Mouse (Mus musculus): ENCODE measurements at regions not wholly inside any gene's neighbourhood (a gene's known extent, or its start where the extent isn't known, plus 50 kb on each side); places are given as distances from the start of the nearest gene placed in this dataset.

GRCm38 (mm10) chr8:80289282-80289681, 204.3 kb upstream of the Gypa start:
- Histone ChIP-seq H3K9ac (replicated peaks; ENCODE audit: low read depth, low read length) (no peak overlapping the region), H3K36me3 (ENCODE audit: control insufficient read depth, insufficient read depth) (no peaks in the 10 kb centered on the region), H3K4me1 (replicated peaks; ENCODE audit: control insufficient read depth, insufficient read depth, low read length) (no peaks in the 10 kb centered on the region), H3K9me3 (ENCODE audit: control insufficient read depth, low read length) (no peaks in the 10 kb centered on the region), H3K4me2 (ENCODE audit: low read length) (no peak overlapping the region), H3K27me3 (replicated peaks; ENCODE audit: control insufficient read depth, insufficient read depth, low read length) (no peaks in the 10 kb centered on the region), H3K4me3 (replicated peaks; ENCODE audit: low read length) (no peak overlapping the region), H3K27ac (ENCODE audit: low read length) (no peak overlapping the region)
- no peak for ATAC-seq
- 54% methylated on average over 6 of the region's 6 CpGs for WGBS

GRCm38 (mm10) chr8:80268910-80269460, 211.2 kb upstream of the Hhip start:
- no peaks in the 10 kb centered on the region for H3K36me3 ChIP-seq (ENCODE audit: control insufficient read depth, insufficient read depth)
- WGBS = 81% methylated on average over 7 of the region's 7 CpGs
- ATAC-seq = no peak

DNA sequence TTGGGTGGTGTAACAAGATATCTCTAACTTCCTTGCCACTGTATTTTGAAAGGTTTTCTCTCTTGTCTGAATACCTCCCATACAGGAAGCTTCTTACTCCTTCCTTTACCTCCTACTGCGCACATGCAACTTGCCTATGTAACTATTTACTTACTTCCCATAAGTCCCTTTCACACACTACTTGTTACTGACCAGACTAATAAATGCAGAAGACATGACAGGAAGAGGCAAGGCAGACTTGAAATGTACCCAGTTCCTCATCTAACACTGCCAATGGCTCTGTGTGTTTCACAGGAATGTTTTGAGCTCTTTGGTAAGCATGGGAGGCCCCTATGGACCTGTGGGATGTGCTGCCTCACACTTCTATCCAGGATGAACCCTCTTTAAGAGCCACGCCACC, 207.1 kb upstream of the Hhip start:
- H3K4me3 ChIP-seq (replicated peaks; ENCODE audit: low read length) = no peak overlapping the region

More at GRCm38 (mm10) chr8:80268910-80269460, 211.2 kb upstream of the Hhip start:
- Histone ChIP-seq H3K9me3 (ENCODE audit: control insufficient read depth, low read length) (no peaks in the 10 kb centered on the region), H3K4me2 (ENCODE audit: low read length) (no peak overlapping the region), H3K9ac (replicated peaks; ENCODE audit: low read depth, low read length) (no peak overlapping the region), H3K4me3 (replicated peaks; ENCODE audit: low read length) (no peak overlapping the region), H3K27me3 (replicated peaks; ENCODE audit: control insufficient read depth, insufficient read depth, low read length) (no peaks in the 10 kb centered on the region), H3K4me1 (replicated peaks; ENCODE audit: control insufficient read depth, insufficient read depth, low read length) (no peaks in the 10 kb centered on the region), H3K27ac (ENCODE audit: low read length) (no peak overlapping the region)

GRCm38 (mm10) chr8:80263468-80263945, 205.7 kb upstream of the Hhip start:
- Histone ChIP-seq H3K36me3 (ENCODE audit: control insufficient read depth, insufficient read depth) (no peaks in the 10 kb centered on the region), H3K4me2 (ENCODE audit: low read length) (no peak overlapping the region), H3K4me1 (replicated peaks; ENCODE audit: control insufficient read depth, insufficient read depth, low read length) (peaks cover 3% of the 10 kb centered on the region), H3K9ac (replicated peaks; ENCODE audit: low read depth, low read length) (no peak overlapping the region), H3K4me3 (replicated peaks; ENCODE audit: low read length) (no peak overlapping the region), H3K27me3 (replicated peaks; ENCODE audit: control insufficient read depth, insufficient read depth, low read length) (no peaks in the 10 kb centered on the region), H3K9me3 (ENCODE audit: control insufficient read depth, low read length) (no peaks in the 10 kb centered on the region), H3K27ac (ENCODE audit: low read length) (no peak overlapping the region)
- 14% methylated on average over 11 of the region's 11 CpGs for WGBS
- ATAC-seq = peak; percentile 38; the same call in 1 of the 2 replicates

More for the DNA sequence above, 207.1 kb upstream of the Hhip start:
- Histone ChIP-seq H3K27ac (ENCODE audit: low read length) (no peak overlapping the region), H3K9me3 (ENCODE audit: control insufficient read depth, low read length) (no peaks in the 10 kb centered on the region), H3K27me3 (replicated peaks; ENCODE audit: control insufficient read depth, insufficient read depth, low read length) (no peaks in the 10 kb centered on the region), H3K4me2 (ENCODE audit: low read length) (no peak overlapping the region), H3K4me1 (replicated peaks; ENCODE audit: control insufficient read depth, insufficient read depth, low read length) (peaks cover 3% of the 10 kb centered on the region), H3K36me3 (ENCODE audit: control insufficient read depth, insufficient read depth) (no peaks in the 10 kb centered on the region), H3K9ac (replicated peaks; ENCODE audit: low read depth, low read length) (no peak overlapping the region)
- no peak for ATAC-seq
- WGBS = 96% methylated on average over 2 of the region's 2 CpGs

- Histone ChIP-seq H3K9me3 (ENCODE audit: control insufficient read depth, low read length) (no peaks in the 10 kb centered on the region), H3K4me3 (replicated peaks; ENCODE audit: low read length) (no peak overlapping the region), H3K27ac (ENCODE audit: low read length) (no peak overlapping the region), H3K27me3 (replicated peaks; ENCODE audit: control insufficient read depth, insufficient read depth, low read length) (no peaks in the 10 kb centered on the region), H3K9ac (replicated peaks; ENCODE audit: low read depth, low read length) (no peak overlapping the region), H3K4me1 (replicated peaks; ENCODE audit: control insufficient read depth, insufficient read depth, low read length) (peaks cover 3% of the 10 kb centered on the region), H3K36me3 (ENCODE audit: control insufficient read depth, insufficient read depth) (no peaks in the 10 kb centered on the region), H3K4me2 (ENCODE audit: low read length) (no peak overlapping the region)
- ATAC-seq = 0 out of 2 replicates have a peak, but pooled peaks have one; percentile 12
- WGBS = 73% methylated on average over 3 of the region's 3 CpGs
These were observed 205.1 kb upstream of the Hhip start for GRCm38 (mm10) chr8:80262911-80263310.

DNA sequence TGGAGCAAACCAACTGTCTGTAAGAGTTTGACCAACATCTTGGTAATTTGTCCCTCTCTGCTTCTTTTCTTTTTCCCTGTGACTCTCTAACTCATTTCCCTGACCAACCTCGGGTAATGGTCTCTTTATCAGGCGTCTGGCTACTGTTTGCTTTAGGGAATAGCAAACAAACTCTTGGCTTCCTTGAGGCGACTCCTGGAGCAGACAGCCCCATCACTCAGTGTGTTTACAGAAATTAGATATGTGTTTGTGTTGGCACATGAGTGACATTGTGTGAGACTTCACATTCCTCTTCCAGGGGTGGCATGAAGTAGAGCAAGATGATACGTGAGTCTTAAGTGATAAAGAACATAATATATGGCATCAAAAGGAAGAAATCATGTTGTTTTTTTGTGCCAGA, 195.7 kb upstream of the Hhip start:
- Histone ChIP-seq H3K9ac (replicated peaks; ENCODE audit: low read depth, low read length) (no peak overlapping the region), H3K4me3 (replicated peaks; ENCODE audit: low read length) (no peak overlapping the region), H3K36me3 (ENCODE audit: control insufficient read depth, insufficient read depth) (no peaks in the 10 kb centered on the region), H3K4me2 (ENCODE audit: low read length) (no peak overlapping the region), H3K27me3 (replicated peaks; ENCODE audit: control insufficient read depth, insufficient read depth, low read length) (no peaks in the 10 kb centered on the region), H3K4me1 (replicated peaks; ENCODE audit: control insufficient read depth, insufficient read depth, low read length) (0 out of 2 replicates have a peak, but pooled peaks cover 2% of the 10 kb centered on the region), H3K27ac (ENCODE audit: low read length) (no peak overlapping the region), H3K9me3 (ENCODE audit: control insufficient read depth, low read length) (no peaks in the 10 kb centered on the region)
- WGBS = 79% methylated on average over 4 of the region's 4 CpGs
- no peak for ATAC-seq

- 4% methylated on average over 3 of the region's 3 CpGs for WGBS
- no peak for ATAC-seq
- Histone ChIP-seq H3K9ac (replicated peaks; ENCODE audit: low read depth, low read length) (no peak overlapping the region), H3K36me3 (ENCODE audit: control insufficient read depth, insufficient read depth) (no peaks in the 10 kb centered on the region), H3K27ac (ENCODE audit: low read length) (no peak overlapping the region), H3K27me3 (replicated peaks; ENCODE audit: control insufficient read depth, insufficient read depth, low read length) (no peaks in the 10 kb centered on the region), H3K4me3 (replicated peaks; ENCODE audit: low read length) (no peak overlapping the region), H3K9me3 (ENCODE audit: control insufficient read depth, low read length) (no peaks in the 10 kb centered on the region), H3K4me1 (replicated peaks; ENCODE audit: control insufficient read depth, insufficient read depth, low read length) (0 out of 2 replicates have a peak, but pooled peaks cover 2% of the 10 kb centered on the region), H3K4me2 (ENCODE audit: low read length) (no peak overlapping the region)
These were observed 193.8 kb upstream of the Hhip start for GRCm38 (mm10) chr8:80251595-80251994.

DNA sequence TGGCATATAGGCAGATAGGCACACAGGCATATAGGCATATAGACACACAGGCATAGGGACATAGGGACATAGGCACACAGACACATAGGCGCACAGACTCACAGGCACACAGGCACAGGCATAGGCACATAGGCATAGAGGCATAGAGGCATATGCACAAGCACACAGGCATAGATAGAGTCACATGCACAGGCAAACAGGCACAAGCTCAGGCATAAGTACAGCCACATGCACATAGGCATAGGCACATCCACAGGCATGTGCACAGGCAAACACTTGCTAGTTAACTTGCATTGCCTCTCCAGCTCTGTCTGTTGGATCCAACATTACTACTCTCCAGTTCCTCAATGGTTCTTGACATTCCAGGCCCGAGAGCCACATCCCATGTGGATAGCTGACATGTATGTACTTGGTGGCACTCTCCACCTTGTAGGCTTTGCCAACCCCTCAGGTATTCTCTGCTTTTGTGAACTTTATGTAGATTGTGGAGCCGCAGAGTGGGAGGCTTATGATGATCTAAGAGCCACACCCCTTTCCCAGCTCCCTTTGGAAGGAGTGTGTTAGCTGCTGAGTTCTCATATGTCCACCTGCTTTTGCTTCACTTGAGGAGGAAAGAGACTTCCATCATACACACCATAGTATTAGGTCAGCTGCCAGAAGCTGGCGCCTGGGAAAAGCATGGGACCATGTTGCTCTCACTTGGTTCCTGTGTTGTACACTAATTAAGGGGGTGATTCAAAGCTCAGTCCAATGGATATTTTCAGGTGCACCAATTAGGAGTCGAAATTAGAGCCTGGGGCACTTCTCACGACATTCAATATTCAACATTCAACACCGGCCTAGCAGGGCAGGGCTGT, 192.7 kb upstream of the Hhip start:
- 0 out of 2 replicates have a peak, but pooled peaks cover 2% of the 10 kb centered on the region for H3K4me1 ChIP-seq (replicated peaks; ENCODE audit: control insufficient read depth, insufficient read depth, low read length)
- H3K27ac ChIP-seq (ENCODE audit: low read length) = no peak overlapping the region
- H3K27me3 ChIP-seq (replicated peaks; ENCODE audit: control insufficient read depth, insufficient read depth, low read length) = no peaks in the 10 kb centered on the region
- no peaks in the 10 kb centered on the region for H3K36me3 ChIP-seq (ENCODE audit: control insufficient read depth, insufficient read depth)
- ATAC-seq = peak; percentile 33; the same call in 1 of the 2 replicates
- H3K4me2 ChIP-seq (ENCODE audit: low read length) = no peak overlapping the region
- no peaks in the 10 kb centered on the region for H3K9me3 ChIP-seq (ENCODE audit: control insufficient read depth, low read length)
- H3K4me3 ChIP-seq (replicated peaks; ENCODE audit: low read length) = no peak overlapping the region
- 36% methylated on average over 7 of the region's 7 CpGs for WGBS
- no peak overlapping the region for H3K9ac ChIP-seq (replicated peaks; ENCODE audit: low read depth, low read length)

DNA sequence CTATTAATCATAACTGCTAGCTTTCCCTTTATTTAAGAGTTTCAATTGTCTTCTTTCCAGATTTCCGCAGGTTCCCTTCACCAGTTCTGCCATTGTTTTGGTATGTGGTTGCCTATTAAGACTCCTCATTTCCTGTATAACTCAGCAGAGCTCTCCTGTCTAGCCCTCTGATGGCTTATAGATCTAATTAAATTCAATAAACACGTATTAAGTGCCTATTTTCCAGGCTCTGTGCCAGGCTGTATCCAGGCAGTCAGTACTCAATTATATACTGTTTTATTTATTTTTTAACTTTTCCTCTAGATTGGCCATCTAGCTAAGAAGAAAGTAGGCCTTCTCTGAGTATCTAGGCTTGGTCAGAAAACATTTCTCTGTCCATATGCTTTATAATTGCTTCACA, 192.0 kb upstream of the Hhip start:
- H3K27me3 ChIP-seq (replicated peaks; ENCODE audit: control insufficient read depth, insufficient read depth, low read length) = no peaks in the 10 kb centered on the region
- 25% methylated on average over 2 of the region's 2 CpGs for WGBS
- no peak overlapping the region for H3K27ac ChIP-seq (ENCODE audit: low read length)
- H3K4me3 ChIP-seq (replicated peaks; ENCODE audit: low read length) = no peak overlapping the region
- H3K36me3 ChIP-seq (ENCODE audit: control insufficient read depth, insufficient read depth) = no peaks in the 10 kb centered on the region
- no peaks in the 10 kb centered on the region for H3K9me3 ChIP-seq (ENCODE audit: control insufficient read depth, low read length)
- H3K4me2 ChIP-seq (ENCODE audit: low read length) = no peak overlapping the region
- H3K4me1 ChIP-seq (replicated peaks; ENCODE audit: control insufficient read depth, insufficient read depth, low read length) = 0 out of 2 replicates have a peak, but pooled peaks cover 2% of the 10 kb centered on the region
- H3K9ac ChIP-seq (replicated peaks; ENCODE audit: low read depth, low read length) = no peak overlapping the region
- no peak for ATAC-seq

Data from forebrain, embryonic 16.5 days (tissue).